Mouse (Mus musculus) hindbrain, embryonic 11.5 days (tissue): ENCODE measurements at regions not wholly inside any gene's neighbourhood (a gene's known extent, or its start where the extent isn't known, plus 50 kb on each side); places are given as distances from the start of the nearest gene placed in this dataset.

Experiments used
- ATAC-seq: fragments of 200-750 bp; cut with Nextera tagmentation; 2 replicates; pipeline ENCODE4 v1.8.0; 2017; ENCODE audit warnings: mild to moderate bottlenecking, moderate TSS enrichment, moderate library complexity; ENCODE audit not compliant: low FRiP score
- DNase-seq: peaks from one replicate; pipeline ENCODE4 v3.0.0-alpha.2; 2015; ENCODE audit warnings: low spot score
- H3K27ac ChIP-seq: fragments of 300-500 bp; sonication (generic); 2 replicates; pipeline ENCODE4 v1.5.1; 2014; ENCODE audit warnings: mild to moderate bottlenecking, low read depth, low read length
- H3K27me3 ChIP-seq: fragments of 300-500 bp; sonication (generic); 2 replicates; pipeline ENCODE4 v1.6.1; 2014; ENCODE audit warnings: mild to moderate bottlenecking, low read length, moderate library complexity, mixed read lengths; ENCODE audit not compliant: control insufficient read depth, insufficient read depth
- H3K36me3 ChIP-seq: fragments of 300-500 bp; sonication (generic); 2 replicates; pipeline ENCODE4 v1.6.1; 2014; ENCODE audit warnings: mild to moderate bottlenecking, low read length, moderate library complexity, mixed read lengths; ENCODE audit not compliant: control insufficient read depth, insufficient read depth
- H3K4me1 ChIP-seq: fragments of 300-500 bp; sonication (generic); replicated peaks from 2 replicates; pipeline ENCODE4 v1.6.1; 2014; ENCODE audit warnings: low read length, mixed read lengths; ENCODE audit not compliant: control insufficient read depth, insufficient read depth
- H3K4me2 ChIP-seq: fragments of 300-500 bp; sonication (generic); replicated peaks from 2 replicates; pipeline ENCODE4 v1.6.1; 2014; ENCODE audit warnings: mild to moderate bottlenecking, low read depth, low read length
- H3K4me3 ChIP-seq: fragments of 300-500 bp; sonication (generic); 2 replicates; pipeline ENCODE4 v1.5.1; 2014; ENCODE audit warnings: low read depth, low read length
- H3K9ac ChIP-seq: fragments of 300-500 bp; sonication (generic); 2 replicates; pipeline ENCODE4 v1.6.1; 2014; ENCODE audit warnings: low read depth, low read length
- H3K9me3 ChIP-seq: fragments of 300-500 bp; sonication (generic); 2 replicates; pipeline ENCODE4 v1.6.1; 2016; ENCODE audit warnings: low read length; ENCODE audit not compliant: control insufficient read depth
- WGBS: fragments of 180-500 bp; shearing (Covaris S2); extraction: QIAGEN DNeasy Blood & Tissue Kit; methylation state at CpG from one replicate; pipeline ENCODE4 v1.1.7; 2014; 5-methylcytosine and 5-hydroxymethylcytosine counted together

- Histone ChIP-seq H3K36me3 (no peaks in the 10 kb centered on the region), H3K9me3 (no peaks in the 10 kb centered on the region), H3K4me1 (no peaks in the 10 kb centered on the region), H3K27me3 (no peaks in the 10 kb centered on the region), H3K4me2 (no peak overlapping the region), H3K27ac (no peak overlapping the region), H3K9ac (no peak overlapping the region), H3K4me3 (no peak overlapping the region)
- ATAC-seq (no peak), DNase-seq (no peak)
- 86% methylated on average over 4 of the region's 4 CpGs for WGBS
These were observed 50.9 kb upstream of the Cd2ap start for GRCm38 (mm10) chr17:42927320-42927719.
